Mouse (Mus musculus) gastrocnemius, postnatal 25 days (tissue): ENCODE measurements around the gene Kmt5c. TPM values are rescaled to one million over a fixed set of nuclear protein-coding genes. Genes with fewer than 3 reads are reported as not detected.
A peak's percentile ranks its signal among the peaks of the same experiment; 100 is the strongest.
"Not testable (repeated sequence)": the region's sequence is repeated elsewhere in the genome, so short reads cannot be mapped to it uniquely, and the experiment has no call there.

Experiments used
- DNase-seq: peaks from one replicate; pipeline ENCODE4 v3.0.0; 2022
- total RNA-seq, 2 experiments: library from RNA; stranded (reverse); gene quantifications; 1 replicate in 1 of 2; 2 replicates in 1 of 2; pipeline ENCODE4 v1.2.3; 2021

Gene Kmt5c
- total RNA-seq, 2 experiments from 2014 or later = 10.7 to 12.3 TPM

GRCm38 (mm10) chr7:4789436-4789935 is 49.6 kb downstream of the Kmt5c start, which contains the start of gene Tmem238:
Gene Tmem238, minus strand, starts transcription at chr7:4789656.
- DNase-seq = peak; percentile 54

GRCm38 (mm10) chr7:4792278-4793212 is 52.6 kb downstream of the Kmt5c start, which contains the start of gene Rpl28:
Gene Rpl28, plus strand, starts transcription at chr7:4792874.
- DNase-seq = peak; percentile 95

- DNase-seq = not testable (repeated sequence)
These were observed 53.3 kb downstream of the Kmt5c start for GRCm38 (mm10) chr7:4793248-4793647.

- no peak for DNase-seq
These were observed 53.8 kb downstream of the Kmt5c start for GRCm38 (mm10) chr7:4793674-4794073.

- no peak for DNase-seq
These were observed 54.8 kb downstream of the Kmt5c start for GRCm38 (mm10) chr7:4794631-4795168.

- no peak for DNase-seq
These were observed 56.0 kb downstream of the Kmt5c start for GRCm38 (mm10) chr7:4795767-4796433.

Other genes starting within 250 kb of the Kmt5c start
- 10 to 100 TPM; 20.6 to 22.3 TPM for gene Ppp1r12c, start 238.4 kb upstream of the Kmt5c start, total RNA-seq
- 100 to 1,000 TPM; 151 to 768 TPM for gene Tnnt1, start 223.7 kb upstream of the Kmt5c start, total RNA-seq
- gene Tnni3, start 215.9 kb upstream of the Kmt5c start, total RNA-seq = under 1 TPM in 1 of 2 experiments, not detected in 1; 0.29 TPM
- not detected for gene Dnaaf3, start 207.7 kb upstream of the Kmt5c start, total RNA-seq
- under 1 TPM in 1 of 2 experiments, not detected in 1; 0.16 TPM for gene Syt5, start 192.6 kb upstream of the Kmt5c start, total RNA-seq
- gene Ptprh, start 136.1 kb upstream of the Kmt5c start, total RNA-seq = not detected
- 1 to 10 TPM; 2.4 to 3.0 TPM for gene Tmem86b, start 108.7 kb upstream of the Kmt5c start, total RNA-seq
- gene Ppp6r1, start 81.1 kb upstream of the Kmt5c start, total RNA-seq = 10 to 100 TPM; 41.8 to 46.2 TPM
- gene Hspbp1, start 55.0 kb upstream of the Kmt5c start, total RNA-seq = 10 to 100 TPM; 21.8 to 23.1 TPM
- gene Brsk1, start 49.5 kb upstream of the Kmt5c start, total RNA-seq = 1 to 10 TPM; 1.4 to 1.7 TPM
- under 1 TPM in 1 of 2 experiments, not detected in 1; 0.23 TPM for gene Tmem150b, start 14.9 kb upstream of the Kmt5c start, total RNA-seq
- 1 to 10 TPM; 1.4 to 2.2 TPM for gene Cox6b2, start 13.0 kb downstream of the Kmt5c start, total RNA-seq
- gene Fam71e2, start 31.2 kb downstream of the Kmt5c start, total RNA-seq = not detected
- gene Il11, start 42.7 kb downstream of the Kmt5c start, total RNA-seq = not detected
- not detected for gene Tmem190, start 42.8 kb downstream of the Kmt5c start, total RNA-seq
- gene Tmem238, start 49.5 kb downstream of the Kmt5c start, total RNA-seq = 1 to 10 TPM; 6.3 to 6.4 TPM
- gene Rpl28, start 52.8 kb downstream of the Kmt5c start, total RNA-seq = 100 to 1,000 TPM; 442 to 471 TPM
- gene Ube2s, start 72.5 kb downstream of the Kmt5c start, total RNA-seq = 10 to 100 TPM; 65.5 to 67.9 TPM
- gene Shisa7, start 104.6 kb downstream of the Kmt5c start, total RNA-seq = not detected
- gene Isoc2b, start 130.1 kb downstream of the Kmt5c start, total RNA-seq = 1 to 10 TPM; 4.3 to 4.5 TPM
- 10 to 100 TPM; 21.4 to 24.3 TPM for gene Isoc2a, start 137.0 kb downstream of the Kmt5c start, total RNA-seq
- gene Gm36210, start 166.4 kb downstream of the Kmt5c start, total RNA-seq = under 1 TPM; 0.21 to 0.36 TPM
- gene Zfp628, start 175.1 kb downstream of the Kmt5c start, total RNA-seq = 1 to 10 TPM; 6.8 to 8.3 TPM
- gene Nat14, start 181.9 kb downstream of the Kmt5c start, total RNA-seq = 1 to 10 TPM; 3.7 to 5.2 TPM
- 10 to 100 TPM; 10.1 to 11.6 TPM for gene Ssc5d, start 185.7 kb downstream of the Kmt5c start, total RNA-seq
- gene Sbk2, start 224.3 kb downstream of the Kmt5c start, total RNA-seq = 10 to 100 TPM; 29.0 to 60.0 TPM
- 1 to 10 TPM in 1 of 2 experiments, under 1 TPM in 1; 0.49 to 3.1 TPM for gene Sbk3, start 231.1 kb downstream of the Kmt5c start, total RNA-seq